Mouse (Mus musculus): ENCODE measurements around the gene Cpne1.
A peak's percentile ranks its signal among the peaks of the same experiment; 100 is the strongest.

DNA sequence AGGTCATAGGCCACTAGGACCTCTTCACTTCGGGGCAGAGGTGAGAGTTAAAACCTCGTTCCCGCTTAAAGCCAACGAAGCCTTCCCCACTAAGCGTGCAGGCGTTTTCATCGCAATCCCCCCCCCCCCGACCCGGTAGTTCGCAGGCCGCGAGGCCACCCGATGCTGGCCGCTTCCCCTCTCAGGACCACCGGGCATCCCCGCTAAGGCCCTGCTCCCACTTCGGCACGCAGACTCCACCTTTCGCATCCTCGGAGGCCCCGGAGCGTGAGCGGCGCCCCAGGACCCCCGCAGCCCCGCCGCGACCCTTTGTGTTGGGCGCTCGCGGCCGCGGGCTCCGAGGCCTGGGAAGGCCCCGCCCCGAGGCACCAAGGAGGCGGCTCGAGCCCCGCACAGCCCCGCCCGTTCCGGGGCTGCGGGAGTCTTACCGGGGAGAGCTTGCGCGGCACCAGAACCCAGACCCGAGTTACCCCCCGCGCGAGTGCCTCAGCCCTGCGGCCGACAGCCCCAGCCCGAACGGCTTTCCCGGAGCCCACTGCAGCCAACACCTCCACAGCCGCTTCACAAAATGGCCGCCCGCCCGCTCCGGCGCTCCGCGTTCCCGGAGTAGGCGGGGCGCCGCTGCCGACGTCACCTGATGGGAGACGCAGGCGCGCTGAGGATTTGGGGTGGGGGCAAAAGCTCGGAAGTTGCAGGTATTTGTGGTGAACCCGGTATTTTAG lies at the start of gene Cpne1, which contains the start of gene Rbm12:
- TF ChIP-seq CTCF (conservative IDR thresholded peaks at IDR 0.05; ENCODE audit: insufficient read depth, insufficient read length, low read depth, low read length): no peak
- peak; percentile 30 for TF ChIP-seq POLR2A (IDR thresholded peaks at IDR 0.05; ENCODE audit: low read depth, low read length)

Measured in kidney, adult 2 months (tissue).